In genomic region chr1:80856981-80857380, GRCm38 (mm10) we compare ENCODE assay signal across 29 mouse cellular contexts.
DNase-seq lines count a peak whose midpoint lies in the region; ATAC-seq and TF ChIP-seq lines count a peak whose summit lies in the region.
"Had no signal": no experiment of that assay in that cellular context is flagged by ENCODE, and none has a peak within 500 bp of the region (broad histone marks: within the 10 kb centered on the region; RNA-seq: fewer than 3 reads in every experiment).

No protein-coding gene starts in this region.

- no peak overlapping the region for H3K4me3 ChIP-seq in embryonic facial prominence, embryonic 14.5 days (ENCODE audit: low read depth, low read length)
- H3K4me3 ChIP-seq in embryonic facial prominence, embryonic 10.5 days, result no peak overlapping the region
- no peak overlapping the region for H3K4me3 ChIP-seq in left cerebral cortex, adult 2 months
- H3K4me3 ChIP-seq: embryonic facial prominence, embryonic 12.5 days; embryonic facial prominence, embryonic 15.5 days; erythroblast, embryonic 14.5 days; forebrain, embryonic 10.5 days; forebrain, embryonic 12.5 days had no signal

- H3K9ac ChIP-seq in embryonic facial prominence, embryonic 14.5 days (ENCODE audit: low read depth, low read length), result no peak overlapping the region
- H3K9ac ChIP-seq: embryonic facial prominence, embryonic 12.5 days; embryonic facial prominence, embryonic 15.5 days; forebrain, embryonic 12.5 days had no signal

- no peak for ATAC-seq in embryonic facial prominence, embryonic 14.5 days (ENCODE audit: low read depth)
- ATAC-seq: activated CD4-positive, CD25-positive, alpha-beta regulatory T cell, adult 4 months; CD4-positive, CD25-positive, alpha-beta regulatory T cell, adult 4 months; forebrain, embryonic 14.5 days; forebrain, embryonic 16.5 days; Patski had no signal

- peak; percentile 4 for DNase-seq in embryonic facial prominence, embryonic 14.5 days (ENCODE audit: low spot score)
- DNase-seq in embryonic facial prominence, embryonic 10.5 days (ENCODE audit: low spot score), result no peak
- no peak for DNase-seq in left cerebral cortex, adult 2 months (ENCODE audit: extremely low spot score in 1 of 2, low spot score in 2 of 2)
- DNase-seq in left cerebral cortex, postnatal 36 days (ENCODE audit: low spot score in 2 of 2), result no peak
- DNase-seq in right cerebral cortex, adult 18-20 months, result peak; percentile 8
- DNase-seq in right cerebral cortex, postnatal 10 days (ENCODE audit: low spot score in 2 of 2), result no peak
- DNase-seq: adrenal gland, adult 8-10 months; adrenal gland, postnatal 14 days; adrenal gland, postnatal 36 days; B cell, adult 2 months; cerebellum, adult 11 months; cerebellum, adult 18-20 months; cerebellum, adult 8-10 months; cerebellum, adult 9-11 months; cerebellum, postnatal 14 days; cerebellum, postnatal 36 days; embryo, embryonic 11 days had no signal

- peaks cover 18% of the 10 kb centered on the region; the same call in 1 of the 2 replicates for H3K4me1 ChIP-seq in embryonic facial prominence, embryonic 14.5 days (ENCODE audit: control insufficient read depth, insufficient read depth, low read length)
- peaks cover 9% of the 10 kb centered on the region for H3K4me1 ChIP-seq in embryonic facial prominence, embryonic 10.5 days

- H3K27me3 ChIP-seq in embryonic facial prominence, embryonic 14.5 days (replicated peaks; ENCODE audit: control insufficient read depth, insufficient read depth, low read length), result no peaks in the 10 kb centered on the region
- no peaks in the 10 kb centered on the region for H3K27me3 ChIP-seq in embryonic facial prominence, embryonic 10.5 days (replicated peaks; ENCODE audit: low read depth, poor library complexity, severe bottlenecking)
- H3K27me3 ChIP-seq: CH12.LX; embryonic facial prominence, embryonic 12.5 days; embryonic facial prominence, embryonic 15.5 days; forebrain, embryonic 12.5 days had no signal

- no peak overlapping the region for H3K4me2 ChIP-seq in embryonic facial prominence, embryonic 14.5 days (ENCODE audit: low read depth, low read length)
- H3K4me2 ChIP-seq: embryonic facial prominence, embryonic 12.5 days; embryonic facial prominence, embryonic 15.5 days; forebrain, embryonic 12.5 days had no signal

- no peak for TF ChIP-seq CTCF in left cerebral cortex, adult 2 months (IDR thresholded peaks at IDR 0.05)

- WGBS in embryonic facial prominence, embryonic 14.5 days, result 78% methylated on average over 2 of the region's 2 CpGs
- WGBS in embryonic facial prominence, embryonic 10.5 days, result 80% methylated on average over 2 of the region's 2 CpGs

- H3K36me3 ChIP-seq in embryonic facial prominence, embryonic 14.5 days (ENCODE audit: control insufficient read depth, insufficient read depth, low read length), result no peaks in the 10 kb centered on the region
- H3K36me3 ChIP-seq in embryonic facial prominence, embryonic 10.5 days (replicated peaks), result no peaks in the 10 kb centered on the region
- H3K36me3 ChIP-seq: embryonic facial prominence, embryonic 12.5 days; embryonic facial prominence, embryonic 15.5 days; forebrain, embryonic 10.5 days; forebrain, embryonic 12.5 days; G1E had no signal

- intact Hi-C loops in left cerebral cortex, adult 2 months (cut with DNase I), result no loop called here
- intact Hi-C loops in left cerebral cortex, postnatal 36 days (cut with DNase I), result loop anchor here (10.0 kb wide), 1 partner anchor 318 kb away; no protein-coding TSS in a partner anchor

- no peaks in the 10 kb centered on the region for H3K9me3 ChIP-seq in embryonic facial prominence, embryonic 14.5 days (ENCODE audit: control insufficient read depth, low read length)
- H3K9me3 ChIP-seq in embryonic facial prominence, embryonic 10.5 days, result no peaks in the 10 kb centered on the region
- H3K9me3 ChIP-seq: embryonic facial prominence, embryonic 12.5 days; embryonic facial prominence, embryonic 15.5 days; forebrain, embryonic 10.5 days; forebrain, embryonic 12.5 days had no signal

- no peak overlapping the region for H3K27ac ChIP-seq in embryonic facial prominence, embryonic 14.5 days (replicated peaks; ENCODE audit: low read depth, low read length)
- H3K27ac ChIP-seq in embryonic facial prominence, embryonic 10.5 days (replicated peaks), result no peak overlapping the region
- H3K27ac ChIP-seq in left cerebral cortex, adult 2 months, result peak overlapping the region; percentile 32; the same call in 1 of the 2 replicates
- H3K27ac ChIP-seq: embryonic facial prominence, embryonic 12.5 days; embryonic facial prominence, embryonic 15.5 days; forebrain, embryonic 10.5 days; forebrain, embryonic 12.5 days had no signal

Comparison
In these comparisons a context has a peak if more than half of its experiments do, and no peak if none do; other contexts are left out.
1. DNase-seq: peak in embryonic facial prominence, embryonic 14.5 days (single experiment) and right cerebral cortex, adult 18-20 months (single experiment); none in embryonic facial prominence, embryonic 10.5 days (single experiment), left cerebral cortex, adult 2 months (0 of 2), left cerebral cortex, postnatal 36 days (0 of 2) and right cerebral cortex, postnatal 10 days (0 of 2).